Mouse (Mus musculus): ENCODE results near the gene Ptprm. TPM values are rescaled to one million over a fixed set of nuclear protein-coding genes. Genes with fewer than 3 reads are reported as not detected.

Gene Ptprm
- polyA plus RNA-seq, 1 experiment from 2014 or later = 1.4 TPM

GRCm38 (mm10) chr17:67308421-67308820 lies 45.8 kb downstream of the Ptprm start:
- no peak for TF ChIP-seq EP300 (IDR thresholded peaks at IDR 0.05; ENCODE audit: low read depth)
- TF ChIP-seq CTCF (IDR thresholded peaks at IDR 0.05; ENCODE audit: low read depth) = no peak
- H3K4me3 ChIP-seq (ENCODE audit: low read depth, low read length) = no peak overlapping the region
- DNase-seq = no peak
- no peak overlapping the region for H3K9ac ChIP-seq (replicated peaks)
- 74% methylated on average over 3 of the region's 3 CpGs for WGBS (ENCODE audit: insufficient replicate concordance)
- no peaks in the 10 kb centered on the region for H3K9me3 ChIP-seq (ENCODE audit: low read length)
- H3K27ac ChIP-seq (ENCODE audit: low read depth) = no peak overlapping the region
- H3K36me3 ChIP-seq (replicated peaks; ENCODE audit: insufficient read depth, low read length) = no peaks in the 10 kb centered on the region
- ATAC-seq = no peak
- H3K4me1 ChIP-seq (ENCODE audit: insufficient read depth) = no peaks in the 10 kb centered on the region
- no peaks in the 10 kb centered on the region for H3K27me3 ChIP-seq (ENCODE audit: insufficient read depth, low read length)
- H3K4me2 ChIP-seq (ENCODE audit: low read depth, low read length) = no peak overlapping the region

- TF ChIP-seq CTCF (IDR thresholded peaks at IDR 0.05; ENCODE audit: low read depth) = no peak
- no peak for TF ChIP-seq EP300 (IDR thresholded peaks at IDR 0.05; ENCODE audit: low read depth)
- H3K27ac ChIP-seq (ENCODE audit: low read depth) = no peak overlapping the region
- no peaks in the 10 kb centered on the region for H3K9me3 ChIP-seq (ENCODE audit: low read length)
- DNase-seq = no peak
- H3K4me3 ChIP-seq (ENCODE audit: low read depth, low read length) = no peak overlapping the region
- H3K9ac ChIP-seq (replicated peaks) = no peak overlapping the region
- 73% methylated on average over 10 of the region's 10 CpGs for WGBS (ENCODE audit: insufficient replicate concordance)
- H3K4me1 ChIP-seq (ENCODE audit: insufficient read depth) = no peaks in the 10 kb centered on the region
- H3K27me3 ChIP-seq (ENCODE audit: insufficient read depth, low read length) = no peaks in the 10 kb centered on the region
- H3K4me2 ChIP-seq (ENCODE audit: low read depth, low read length) = no peak overlapping the region
- no peak for ATAC-seq
- H3K36me3 ChIP-seq (replicated peaks; ENCODE audit: insufficient read depth, low read length) = no peaks in the 10 kb centered on the region
These were observed 48.0 kb downstream of the Ptprm start for GRCm38 (mm10) chr17:67306066-67306845.

- Histone ChIP-seq H3K9me3 (ENCODE audit: low read length) (no peaks in the 10 kb centered on the region), H3K27ac (ENCODE audit: low read depth) (no peak overlapping the region), H3K36me3 (replicated peaks; ENCODE audit: insufficient read depth, low read length) (no peaks in the 10 kb centered on the region), H3K4me2 (ENCODE audit: low read depth, low read length) (no peak overlapping the region), H3K4me1 (ENCODE audit: insufficient read depth) (no peaks in the 10 kb centered on the region), H3K9ac (replicated peaks) (no peak overlapping the region), H3K4me3 (ENCODE audit: low read depth, low read length) (no peak overlapping the region), H3K27me3 (ENCODE audit: insufficient read depth, low read length) (no peaks in the 10 kb centered on the region)
- TF ChIP-seq EP300 (IDR thresholded peaks at IDR 0.05; ENCODE audit: low read depth) (no peak), CTCF (IDR thresholded peaks at IDR 0.05; ENCODE audit: low read depth) (no peak)
- 77% methylated on average over 3 of the region's 3 CpGs for WGBS (ENCODE audit: insufficient replicate concordance)
- peak; percentile 31; the same call in 1 of the 2 replicates for ATAC-seq
- DNase-seq = peak; percentile 36
These were observed 49.4 kb downstream of the Ptprm start for GRCm38 (mm10) chr17:67304831-67305230.

GRCm38 (mm10) chr17:67303326-67304099 lies 50.7 kb downstream of the Ptprm start:
- H3K4me1 ChIP-seq (ENCODE audit: insufficient read depth) = no peaks in the 10 kb centered on the region
- no peaks in the 10 kb centered on the region for H3K9me3 ChIP-seq (ENCODE audit: low read length)
- no peaks in the 10 kb centered on the region for H3K36me3 ChIP-seq (replicated peaks; ENCODE audit: insufficient read depth, low read length)
- H3K9ac ChIP-seq (replicated peaks) = no peak overlapping the region
- H3K4me2 ChIP-seq (ENCODE audit: low read depth, low read length) = no peak overlapping the region
- H3K4me3 ChIP-seq (ENCODE audit: low read depth, low read length) = no peak overlapping the region
- DNase-seq (no peak), ATAC-seq (no peak)
- TF ChIP-seq EP300 (IDR thresholded peaks at IDR 0.05; ENCODE audit: low read depth) = no peak
- no peak for TF ChIP-seq CTCF (IDR thresholded peaks at IDR 0.05; ENCODE audit: low read depth)
- no peaks in the 10 kb centered on the region for H3K27me3 ChIP-seq (ENCODE audit: insufficient read depth, low read length)
- WGBS (ENCODE audit: insufficient replicate concordance) = 79% methylated on average over 18 of the region's 18 CpGs
- no peak overlapping the region for H3K27ac ChIP-seq (ENCODE audit: low read depth)

- no peak overlapping the region for H3K4me3 ChIP-seq (ENCODE audit: low read depth, low read length)
- H3K9ac ChIP-seq (replicated peaks) = no peak overlapping the region
- H3K27ac ChIP-seq (ENCODE audit: low read depth) = no peak overlapping the region
- no peak for DNase-seq
- H3K36me3 ChIP-seq (replicated peaks; ENCODE audit: insufficient read depth, low read length) = no peaks in the 10 kb centered on the region
- WGBS (ENCODE audit: insufficient replicate concordance) = 69% methylated on average over 4 of the region's 4 CpGs
- no peak for ATAC-seq
- H3K27me3 ChIP-seq (ENCODE audit: insufficient read depth, low read length) = no peaks in the 10 kb centered on the region
- H3K4me1 ChIP-seq (ENCODE audit: insufficient read depth) = no peaks in the 10 kb centered on the region
- no peaks in the 10 kb centered on the region for H3K9me3 ChIP-seq (ENCODE audit: low read length)
- no peak overlapping the region for H3K4me2 ChIP-seq (ENCODE audit: low read depth, low read length)
- TF ChIP-seq EP300 (IDR thresholded peaks at IDR 0.05; ENCODE audit: low read depth) = no peak
- TF ChIP-seq CTCF (IDR thresholded peaks at IDR 0.05; ENCODE audit: low read depth) = no peak
These were observed 51.7 kb downstream of the Ptprm start for GRCm38 (mm10) chr17:67302569-67302968.

GRCm38 (mm10) chr17:67302074-67302473 lies 52.2 kb downstream of the Ptprm start:
- Histone ChIP-seq H3K27me3 (ENCODE audit: insufficient read depth, low read length) (no peaks in the 10 kb centered on the region), H3K27ac (ENCODE audit: low read depth) (no peak overlapping the region), H3K9ac (replicated peaks) (no peak overlapping the region), H3K9me3 (ENCODE audit: low read length) (no peaks in the 10 kb centered on the region), H3K4me3 (ENCODE audit: low read depth, low read length) (no peak overlapping the region), H3K4me1 (ENCODE audit: insufficient read depth) (no peaks in the 10 kb centered on the region), H3K4me2 (ENCODE audit: low read depth, low read length) (no peak overlapping the region), H3K36me3 (replicated peaks; ENCODE audit: insufficient read depth, low read length) (no peaks in the 10 kb centered on the region)
- ATAC-seq (no peak), DNase-seq (no peak)
- 78% methylated on average over 4 of the region's 4 CpGs for WGBS (ENCODE audit: insufficient replicate concordance)
- no peak for TF ChIP-seq CTCF (IDR thresholded peaks at IDR 0.05; ENCODE audit: low read depth)
- no peak for TF ChIP-seq EP300 (IDR thresholded peaks at IDR 0.05; ENCODE audit: low read depth)
